Mouse (Mus musculus) stomach, embryonic 15.5 days (tissue): ENCODE results near the gene Knl1. TPM values are rescaled to one million over a fixed set of nuclear protein-coding genes. Genes with fewer than 3 reads are reported as not detected.

ENCODE experiments used
- ATAC-seq: fragments of 200-750 bp; cut with Nextera tagmentation; 2 replicates; pipeline ENCODE4 v1.8.0; 2017; ENCODE audit warnings: low read depth, moderate number of reproducible peaks, moderate TSS enrichment; ENCODE audit not compliant: insufficient read depth, low FRiP score
- H3K27ac ChIP-seq: fragments of 300-500 bp; sonication (generic); 2 replicates; pipeline ENCODE4 v1.5.1; 2015; ENCODE audit warnings: mild to moderate bottlenecking, inconsistent platforms
- H3K27me3 ChIP-seq: fragments of 300-500 bp; sonication (generic); replicated peaks from 2 replicates; pipeline ENCODE4 v1.6.1; 2015; ENCODE audit warnings: inconsistent platforms
- H3K36me3 ChIP-seq: fragments of 300-500 bp; sonication (generic); 2 replicates; pipeline ENCODE4 v1.6.1; 2015; ENCODE audit warnings: inconsistent platforms
- H3K4me1 ChIP-seq: fragments of 300-500 bp; sonication (generic); 2 replicates; pipeline ENCODE4 v1.6.1; 2015; ENCODE audit warnings: inconsistent platforms
- H3K4me2 ChIP-seq: fragments of 300-500 bp; sonication (generic); 2 replicates; pipeline ENCODE4 v1.6.1; 2015; ENCODE audit warnings: mild to moderate bottlenecking, inconsistent platforms
- H3K4me3 ChIP-seq: fragments of 300-500 bp; sonication (generic); replicated peaks from 2 replicates; pipeline ENCODE4 v1.5.1; 2015; ENCODE audit warnings: inconsistent platforms
- H3K9ac ChIP-seq: fragments of 300-500 bp; sonication (generic); 2 replicates; pipeline ENCODE4 v1.6.1; 2015; ENCODE audit warnings: inconsistent platforms
- H3K9me3 ChIP-seq: fragments of 300-500 bp; sonication (generic); 2 replicates; pipeline ENCODE4 v1.6.1; 2016; ENCODE audit warnings: inconsistent platforms
- WGBS: fragments of 180-500 bp; shearing (Covaris S2); methylation state at CpG from one replicate; pipeline ENCODE4 v1.1.7; 2015; 5-methylcytosine and 5-hydroxymethylcytosine counted together
- polyA plus RNA-seq: library from polyadenylated mRNA; unstranded; fragments of >200 nt; fragmentation: Nextera tagmentation; extraction: Ambion mirVana; gene quantifications from 2 replicates; pipeline ENCODE4 v1.2.1, GENCODE M21; 2015

Gene Knl1
- polyA plus RNA-seq, 1 experiment from 2014 or later, result 57.6 TPM

DNA sequence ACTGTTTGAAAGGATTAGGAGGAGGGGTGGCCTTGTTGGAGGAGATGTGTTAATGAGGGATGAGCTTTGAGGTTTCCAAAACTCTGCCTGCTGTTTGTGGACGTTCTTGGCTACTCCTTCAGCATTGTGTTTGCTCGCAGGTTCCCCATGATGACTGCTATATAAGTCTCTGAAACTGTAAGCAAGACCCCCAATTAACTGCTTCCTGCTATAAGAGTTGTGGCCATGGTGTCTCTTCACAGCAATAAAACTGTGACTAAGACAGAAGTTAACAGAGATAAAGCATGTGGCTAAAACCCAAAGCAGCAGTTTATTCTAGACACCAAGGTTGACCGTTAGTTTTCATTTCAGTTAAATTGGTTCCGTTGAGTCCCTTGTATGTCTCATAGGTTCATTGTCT is 930 bp downstream of the Knl1 start:
- Histone ChIP-seq H3K36me3 (no peaks in the 10 kb centered on the region), H3K4me1 (no peaks in the 10 kb centered on the region), H3K27ac (no peak overlapping the region; the same call in 1 of the 2 replicates), H3K4me2 (peak overlapping the region; percentile 52), H3K9me3 (no peaks in the 10 kb centered on the region), H3K9ac (peak overlapping the region; percentile 46; the same call in 1 of the 2 replicates), H3K27me3 (no peaks in the 10 kb centered on the region), H3K4me3 (peak overlapping the region; percentile 84)
- ATAC-seq, result no peak
- 16% methylated on average over 4 of the region's 4 CpGs for WGBS

DNA sequence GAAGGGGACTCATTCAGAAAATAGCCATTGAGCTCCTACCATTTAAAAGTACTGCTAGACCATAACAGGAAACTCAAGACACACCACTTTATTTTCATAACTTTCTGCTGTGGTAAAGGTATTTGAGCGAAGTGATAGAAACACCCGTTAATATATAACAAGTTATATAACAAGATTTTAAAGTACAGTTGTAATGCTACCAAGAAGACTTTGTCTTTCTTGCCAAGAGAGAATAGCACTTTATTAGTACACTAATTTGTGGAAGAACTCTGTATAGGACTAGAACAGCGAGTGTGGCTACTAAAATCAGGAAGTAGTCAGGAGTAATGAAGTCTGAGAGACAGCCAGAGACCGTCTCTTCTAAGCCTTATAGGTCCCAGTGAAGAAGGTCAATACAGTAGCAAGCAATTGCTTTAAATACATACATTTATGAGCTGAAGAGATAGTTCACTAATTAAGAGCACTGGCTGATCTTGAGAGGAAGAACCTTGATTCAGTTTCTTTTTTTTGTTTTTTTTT is 3.3 kb downstream of the Knl1 start:
- ATAC-seq, result no peak
- no peak overlapping the region for H3K27ac ChIP-seq
- H3K27me3 ChIP-seq, result no peaks in the 10 kb centered on the region
- H3K36me3 ChIP-seq, result no peaks in the 10 kb centered on the region
- H3K4me2 ChIP-seq, result no peak overlapping the region
- no peaks in the 10 kb centered on the region for H3K9me3 ChIP-seq
- no peak overlapping the region for H3K4me3 ChIP-seq
- H3K4me1 ChIP-seq, result no peaks in the 10 kb centered on the region
- 84% methylated on average over 4 of the region's 4 CpGs for WGBS
- H3K9ac ChIP-seq, result no peak overlapping the region

DNA sequence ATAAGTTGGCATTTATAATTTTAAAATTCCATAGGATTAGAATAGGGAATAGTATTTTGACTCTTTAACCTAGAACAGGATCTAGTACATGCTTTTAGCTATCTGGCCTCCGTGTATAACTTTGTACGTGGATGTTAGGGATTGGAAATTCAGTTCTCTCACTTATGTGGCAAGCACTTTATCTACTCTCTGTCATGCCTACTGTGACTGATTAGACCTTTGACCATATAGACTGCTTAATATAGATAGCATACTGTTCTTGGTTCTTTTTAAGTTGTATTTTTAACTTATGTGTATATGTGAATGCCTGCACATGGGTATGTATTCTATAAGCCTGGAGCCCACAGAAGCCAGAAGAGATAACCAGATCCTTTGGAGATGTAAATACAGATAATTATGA is 13.2 kb downstream of the Knl1 start:
- Histone ChIP-seq H3K9me3 (no peaks in the 10 kb centered on the region), H3K4me3 (no peak overlapping the region), H3K27ac (no peak overlapping the region), H3K4me1 (no peaks in the 10 kb centered on the region), H3K4me2 (no peak overlapping the region), H3K27me3 (no peaks in the 10 kb centered on the region), H3K9ac (no peak overlapping the region), H3K36me3 (0 out of 2 replicates have a peak, but pooled peaks cover 4% of the 10 kb centered on the region)
- ATAC-seq, result no peak
- 87% methylated on average over 2 of the region's 2 CpGs for WGBS

DNA sequence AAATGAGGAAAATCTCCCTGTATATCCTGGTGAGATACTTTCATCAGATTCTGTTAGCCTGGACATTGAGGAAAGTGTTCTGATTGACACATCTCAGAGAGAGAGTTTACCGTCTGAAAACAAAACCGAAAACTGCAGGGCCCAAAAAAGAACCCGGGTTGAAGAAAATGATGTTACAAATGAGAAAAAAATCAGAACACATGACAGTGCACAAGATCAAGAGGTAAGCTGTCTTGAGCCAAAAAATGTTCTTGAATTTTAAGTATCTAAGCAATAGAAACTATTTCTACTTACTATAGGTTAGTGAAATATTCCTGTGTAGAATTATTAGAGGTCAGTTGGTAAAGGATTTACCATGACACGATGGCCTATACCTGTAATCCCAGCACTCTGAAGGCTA is 25.5 kb downstream of the Knl1 start:
- Histone ChIP-seq H3K4me2 (no peak overlapping the region), H3K27ac (no peak overlapping the region), H3K27me3 (no peaks in the 10 kb centered on the region), H3K4me3 (no peak overlapping the region), H3K36me3 (peaks cover 6% of the 10 kb centered on the region), H3K9me3 (no peaks in the 10 kb centered on the region), H3K4me1 (no peaks in the 10 kb centered on the region), H3K9ac (no peak overlapping the region)
- ATAC-seq, result no peak
- WGBS, result 90% methylated on average over 4 of the region's 4 CpGs

DNA sequence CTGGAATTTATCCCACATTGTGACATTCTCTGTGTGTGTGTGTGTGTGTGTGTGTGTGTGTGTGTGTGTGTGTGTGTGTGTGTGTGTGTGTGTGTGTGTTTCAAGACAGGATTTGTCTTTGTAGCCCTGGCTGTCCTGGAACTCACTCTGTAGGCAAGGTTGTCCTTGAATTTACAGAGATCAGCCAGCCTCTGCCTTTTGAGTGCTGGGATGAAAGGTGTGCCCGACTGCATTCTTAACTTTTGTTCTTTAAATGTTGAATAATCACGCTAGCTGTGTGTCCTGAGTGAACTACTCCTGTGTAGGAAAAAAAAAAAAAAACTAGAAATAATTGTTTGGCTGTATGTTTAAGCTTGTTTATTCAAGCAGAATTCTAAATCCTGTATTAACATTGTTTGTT is 39.2 kb downstream of the Knl1 start:
- Histone ChIP-seq H3K4me1 (no peaks in the 10 kb centered on the region), H3K27me3 (no peaks in the 10 kb centered on the region), H3K9ac (no peak overlapping the region), H3K4me3 (no peak overlapping the region), H3K36me3 (peaks cover 8% of the 10 kb centered on the region; the same call in 1 of the 2 replicates), H3K27ac (no peak overlapping the region), H3K4me2 (no peak overlapping the region), H3K9me3 (no peaks in the 10 kb centered on the region)
- WGBS, result 71% methylated on average over 2 of the region's 2 CpGs
- ATAC-seq, result no peak

DNA sequence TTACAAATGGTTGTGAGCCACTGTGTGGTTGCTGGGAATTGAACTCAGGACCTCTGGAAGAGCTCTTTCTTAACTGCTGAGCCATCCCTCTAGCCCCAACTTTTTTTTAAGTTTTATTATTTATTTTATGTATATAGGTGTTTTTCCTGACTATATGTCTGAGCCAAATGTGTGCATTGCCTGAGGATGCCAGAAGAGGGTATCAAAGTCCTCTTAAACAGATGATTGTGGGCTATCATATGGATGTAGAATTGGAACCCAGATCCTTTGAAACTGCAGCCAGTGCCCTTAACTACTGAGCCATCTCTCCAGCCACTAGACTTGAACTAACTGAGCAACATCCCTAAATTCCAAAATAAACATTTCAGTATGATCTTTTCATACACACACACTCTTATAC is 54.6 kb downstream of the Knl1 start:
- H3K9ac ChIP-seq, result no peak overlapping the region
- H3K4me3 ChIP-seq, result no peak overlapping the region
- no peak overlapping the region for H3K4me2 ChIP-seq
- no peaks in the 10 kb centered on the region for H3K27me3 ChIP-seq
- peaks cover 27% of the 10 kb centered on the region for H3K36me3 ChIP-seq
- no peaks in the 10 kb centered on the region for H3K9me3 ChIP-seq
- ATAC-seq, result no peak
- H3K4me1 ChIP-seq, result no peaks in the 10 kb centered on the region
- H3K27ac ChIP-seq, result no peak overlapping the region

DNA sequence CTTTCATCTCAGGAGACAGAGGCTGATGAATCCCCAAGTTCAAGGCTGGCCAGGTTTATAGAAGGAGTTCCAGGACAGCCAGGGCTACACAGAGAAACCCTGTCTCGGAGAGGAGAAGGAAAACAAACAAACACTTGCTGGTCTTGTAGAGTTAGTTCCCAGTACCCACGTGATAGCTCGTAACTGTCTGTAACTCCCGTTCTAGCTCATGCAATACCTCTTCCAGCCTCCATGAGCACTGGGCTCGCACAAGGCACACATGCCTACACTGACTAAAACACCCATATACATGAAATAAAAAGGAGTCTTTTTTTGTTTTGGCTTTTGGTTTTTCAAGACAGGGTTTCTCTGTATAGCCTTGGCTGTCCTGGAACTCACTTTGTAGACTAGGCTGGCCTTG is 59.7 kb downstream of the Knl1 start:
- no peaks in the 10 kb centered on the region for H3K4me1 ChIP-seq
- H3K4me2 ChIP-seq, result no peak overlapping the region
- 72% methylated on average over 5 of the region's 5 CpGs for WGBS
- no peak for ATAC-seq
- peaks cover 21% of the 10 kb centered on the region for H3K36me3 ChIP-seq
- no peak overlapping the region for H3K4me3 ChIP-seq
- H3K27ac ChIP-seq, result no peak overlapping the region
- H3K9me3 ChIP-seq, result no peaks in the 10 kb centered on the region
- H3K9ac ChIP-seq, result no peak overlapping the region
- H3K27me3 ChIP-seq, result no peaks in the 10 kb centered on the region

DNA sequence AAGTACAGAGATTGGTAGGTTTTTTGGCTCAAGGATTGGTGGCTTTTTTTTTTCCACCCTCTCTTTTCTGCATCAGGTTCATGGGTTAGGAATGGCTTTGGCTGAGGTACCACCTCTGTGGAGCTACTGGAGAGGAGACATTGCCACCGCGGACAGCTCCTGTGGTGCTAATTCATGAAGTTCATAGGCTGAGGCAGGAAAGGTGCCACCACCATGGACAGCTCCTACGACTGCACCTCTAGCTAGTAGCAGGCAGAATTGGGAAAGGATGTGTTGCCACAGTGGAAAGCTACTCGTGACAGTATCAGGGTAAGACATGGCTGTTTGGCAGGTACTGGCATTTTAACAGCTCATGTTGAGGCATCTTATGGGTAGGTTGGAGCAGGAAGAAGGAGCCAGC is 61.6 kb downstream of the Knl1 start:
- peaks cover 6% of the 10 kb centered on the region; the same call in 1 of the 2 replicates for H3K4me1 ChIP-seq
- H3K4me3 ChIP-seq, result no peak overlapping the region
- H3K27me3 ChIP-seq, result no peaks in the 10 kb centered on the region
- no peak overlapping the region for H3K4me2 ChIP-seq
- peaks cover 10% of the 10 kb centered on the region for H3K36me3 ChIP-seq
- WGBS, result 55% methylated on average over 4 of the region's 4 CpGs
- no peaks in the 10 kb centered on the region for H3K9me3 ChIP-seq
- no peak overlapping the region for H3K27ac ChIP-seq
- ATAC-seq, result no peak
- H3K9ac ChIP-seq, result no peak overlapping the region

DNA sequence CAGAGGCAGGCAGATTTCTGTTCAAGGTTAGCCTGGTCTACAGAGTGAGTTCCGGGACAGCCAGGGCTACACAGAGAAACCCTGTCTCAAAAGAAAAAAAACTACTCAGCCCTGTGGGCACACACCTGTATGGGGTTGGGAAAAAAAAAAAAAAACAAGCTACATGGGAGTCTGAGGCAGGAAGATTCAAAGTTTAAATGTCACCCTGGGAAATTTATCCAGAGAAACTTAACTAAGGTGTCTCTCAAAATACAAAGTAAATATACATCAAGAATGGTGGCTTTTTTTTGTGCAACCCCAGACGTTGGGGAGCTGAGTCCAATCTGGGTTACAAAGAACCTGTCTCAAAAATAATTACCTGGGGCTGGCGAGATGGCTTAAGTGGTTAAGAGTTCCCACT is 64.1 kb downstream of the Knl1 start:
- no peaks in the 10 kb centered on the region for H3K27me3 ChIP-seq
- H3K9me3 ChIP-seq, result no peaks in the 10 kb centered on the region
- H3K4me2 ChIP-seq, result no peak overlapping the region
- no peak overlapping the region for H3K27ac ChIP-seq
- peaks cover 6% of the 10 kb centered on the region; the same call in 1 of the 2 replicates for H3K36me3 ChIP-seq
- H3K9ac ChIP-seq, result no peak overlapping the region
- H3K4me3 ChIP-seq, result no peak overlapping the region
- H3K4me1 ChIP-seq, result peaks cover 7% of the 10 kb centered on the region; the same call in 1 of the 2 replicates
- no peak for ATAC-seq
- 91% methylated on average over 3 of the region's 3 CpGs for WGBS

DNA sequence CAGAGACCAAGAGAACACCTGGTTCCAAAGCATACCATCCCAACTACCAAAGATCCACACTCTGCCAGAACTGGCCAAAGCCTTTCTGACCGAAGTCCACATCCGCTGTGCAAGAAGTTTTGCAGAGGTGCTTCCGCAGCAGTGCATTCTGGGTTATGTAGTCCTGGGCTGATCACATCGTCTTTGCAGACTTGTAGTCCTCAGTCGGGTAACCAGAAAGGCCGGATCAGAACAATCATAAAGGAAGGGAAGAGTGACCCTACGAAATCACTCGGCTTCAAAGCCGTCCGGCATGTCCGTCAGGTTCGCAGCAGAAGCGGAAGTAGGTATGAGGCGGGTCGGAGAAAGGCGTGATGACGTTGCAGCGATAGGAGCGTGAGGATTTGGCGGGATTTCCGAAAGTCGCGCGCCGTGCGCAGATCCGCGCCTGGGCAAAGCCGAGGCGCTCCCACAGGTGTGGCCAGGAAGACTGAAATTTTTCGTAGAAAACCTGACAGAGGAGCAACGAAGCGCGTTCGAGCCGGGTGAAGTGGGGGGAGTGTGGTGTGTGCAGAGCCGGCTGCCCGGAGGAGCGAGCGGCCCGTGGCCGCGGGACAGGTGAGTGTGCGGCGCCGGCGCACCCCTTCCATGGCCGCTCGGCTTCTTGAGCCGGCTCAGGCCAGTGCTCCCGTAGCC is 65.7 kb downstream of the Knl1 start, which contains the start of gene Rad51:
Rad51 (plus strand) TSS at position 356 of the 675 bp plus-strand sequence.
- Histone ChIP-seq H3K9ac (peak within 1 kb of the TSS; percentile 65), H3K4me2 (peak within 1 kb of the TSS; percentile 95), H3K36me3 (peaks cover 15% of the 10 kb centered on the region), H3K27ac (peak within 1 kb of the TSS; percentile 95), H3K4me1 (peaks cover 7% of the 10 kb centered on the region; the same call in 1 of the 2 replicates), H3K27me3 (no peaks in the 10 kb centered on the region), H3K9me3 (no peaks in the 10 kb centered on the region), H3K4me3 (peak within 1 kb of the TSS; percentile 78)
- peak; percentile 92 for ATAC-seq
- under 1% methylated on average over 51 of the region's 51 CpGs for WGBS

DNA sequence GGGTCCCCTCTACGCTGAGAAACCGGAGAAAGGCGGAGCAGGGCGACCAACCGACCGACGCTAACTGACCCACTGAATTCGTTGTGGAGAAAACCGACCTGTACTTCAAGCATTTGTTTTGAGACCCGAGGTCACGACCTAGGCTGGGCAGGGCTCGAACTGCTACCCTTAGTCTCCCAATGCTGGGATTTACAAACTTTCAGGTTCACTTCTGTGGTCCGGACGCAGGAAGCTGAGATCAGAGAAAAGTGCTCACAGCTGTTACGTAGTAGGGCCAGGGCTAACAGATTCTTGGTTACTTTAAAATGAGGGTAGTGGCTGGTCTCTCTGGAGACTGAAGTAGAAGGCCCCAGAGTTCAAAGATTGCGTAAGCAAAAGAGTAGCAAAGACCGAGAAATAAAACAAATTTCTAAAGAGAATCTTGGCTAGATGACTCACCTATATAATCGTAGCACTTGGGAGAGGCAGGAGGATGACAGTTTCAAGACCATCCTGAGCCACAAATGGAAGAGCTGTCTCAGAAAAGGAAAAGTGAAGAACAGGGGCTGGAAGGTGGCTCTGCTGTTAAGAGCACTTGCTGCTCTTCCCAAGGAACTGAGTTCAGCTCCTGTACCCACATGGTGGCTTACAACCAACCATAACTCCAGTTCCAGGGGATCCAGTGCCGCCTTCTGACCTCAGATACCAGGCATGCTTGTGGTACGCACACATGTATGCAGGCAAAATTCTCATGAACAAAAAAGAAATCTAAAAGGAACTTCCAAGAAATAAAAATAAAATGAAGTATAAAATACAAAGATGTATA is 66.4 kb downstream of the Knl1 start:
- Histone ChIP-seq H3K4me3 (peak overlapping the region; percentile 78), H3K27me3 (no peaks in the 10 kb centered on the region), H3K36me3 (peaks cover 14% of the 10 kb centered on the region), H3K9ac (peak overlapping the region; percentile 65), H3K27ac (peak overlapping the region; percentile 95), H3K4me1 (peaks cover 7% of the 10 kb centered on the region; the same call in 1 of the 2 replicates), H3K4me2 (peak overlapping the region; percentile 95), H3K9me3 (no peaks in the 10 kb centered on the region)
- no peak for ATAC-seq
- WGBS, result 9% methylated on average over 20 of the region's 20 CpGs

DNA sequence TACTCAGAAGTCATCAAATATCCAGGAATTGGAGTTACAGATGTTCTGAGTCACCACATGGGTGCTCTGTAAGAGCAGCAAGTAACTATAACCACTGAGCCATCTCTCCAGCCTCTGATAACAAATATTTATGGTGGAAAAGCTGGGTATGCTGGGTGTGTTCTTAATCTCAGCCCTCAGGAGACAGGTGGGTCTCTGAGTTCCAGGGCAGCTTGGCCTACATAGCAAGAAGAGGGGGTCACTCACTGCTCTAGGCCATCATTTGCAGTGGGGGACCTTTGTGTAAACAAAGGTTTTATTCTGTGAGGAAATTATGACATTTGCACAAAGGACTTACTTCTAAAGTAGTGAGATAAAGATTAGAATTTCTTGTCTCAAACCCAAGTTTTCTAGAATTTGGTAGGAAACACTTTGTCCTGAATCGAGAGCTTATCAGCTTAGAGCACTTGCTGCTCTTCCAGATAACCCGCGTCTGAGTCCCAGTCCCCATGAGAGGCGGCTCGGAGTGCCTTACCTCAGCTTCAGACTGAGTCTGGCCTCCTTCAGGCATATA is 89.5 kb downstream of the Knl1 start:
- peaks cover 32% of the 10 kb centered on the region for H3K36me3 ChIP-seq
- H3K4me2 ChIP-seq, result no peak overlapping the region
- WGBS, result 77% methylated on average over 5 of the region's 5 CpGs

More for the DNA sequence above, 89.5 kb downstream of the Knl1 start:
- ATAC-seq, result peak; percentile 85; the same call in 1 of the 2 replicates
- H3K27ac ChIP-seq, result no peak overlapping the region
- no peak overlapping the region for H3K4me3 ChIP-seq
- no peaks in the 10 kb centered on the region for H3K4me1 ChIP-seq
- no peak overlapping the region for H3K9ac ChIP-seq
- H3K27me3 ChIP-seq, result no peaks in the 10 kb centered on the region
- H3K9me3 ChIP-seq, result no peaks in the 10 kb centered on the region
